Mouse (Mus musculus): ENCODE measurements around the gene Camsap2. TPM values are rescaled to one million over a fixed set of nuclear protein-coding genes. Genes with fewer than 3 reads are reported as not detected.

The Camsap2 gene
- total and polyA plus RNA-seq, 2 experiments: 2.3 to 8.9 TPM

DNA sequence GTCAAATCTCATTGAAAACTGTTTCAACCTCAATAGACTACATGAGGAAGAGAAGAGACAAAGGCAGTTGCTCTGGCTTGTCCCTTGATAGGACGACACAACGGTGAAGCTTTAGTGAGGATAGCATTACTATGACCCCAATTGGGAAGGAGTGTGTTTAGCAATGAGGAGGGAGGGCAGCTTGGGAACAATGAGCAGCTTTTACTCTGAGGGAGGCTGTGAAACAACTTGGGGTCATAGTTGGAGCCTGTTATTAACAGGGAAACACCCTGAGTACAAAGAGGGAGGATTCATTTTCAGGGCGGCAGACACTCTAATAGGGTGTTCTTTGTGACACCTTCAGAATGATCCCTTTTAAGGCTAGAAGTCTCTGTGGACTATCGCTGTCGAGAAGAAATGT, 2.2 kb upstream of the Camsap2 start:
- no peak for TF ChIP-seq POLR2A (IDR thresholded peaks at IDR 0.05; ENCODE audit: extremely low read depth, insufficient read depth, low read length)
- TF ChIP-seq CTCF (IDR thresholded peaks at IDR 0.05; ENCODE audit: low read depth, low read length): no peak
- H3K4me1 ChIP-seq (ENCODE audit: control insufficient read depth, insufficient read depth, low read length): peaks cover 9% of the 10 kb centered on the region
- no peaks in the 10 kb centered on the region for H3K36me3 ChIP-seq (ENCODE audit: control insufficient read depth, insufficient read depth, low read length)
- H3K27me3 ChIP-seq (ENCODE audit: control insufficient read depth, insufficient read depth, low read length): no peaks in the 10 kb centered on the region
- no peak overlapping the region for H3K9ac ChIP-seq (ENCODE audit: low read depth, low read length)
- WGBS: 90% methylated on average over 5 of the region's 5 CpGs
- H3K27ac ChIP-seq (replicated peaks; ENCODE audit: insufficient read depth, low read depth, low read length): no peak overlapping the region
- H3K4me3 ChIP-seq (ENCODE audit: insufficient read depth, low read depth, low read length): no peak overlapping the region
- no peak for DNase-seq (ENCODE audit: extremely low read depth, low read depth, low spot score)
- peaks cover 10% of the 10 kb centered on the region; the same call in 1 of the 2 replicates for H3K79me2 ChIP-seq (ENCODE audit: control insufficient read depth, insufficient read depth, low read length)

GRCm38 (mm10) chr1:136347140-136347539, 1.2 kb upstream of the Camsap2 start:
- Histone ChIP-seq H3K27ac (replicated peaks; ENCODE audit: insufficient read depth, low read depth, low read length) (no peak overlapping the region), H3K27me3 (ENCODE audit: control insufficient read depth, insufficient read depth, low read length) (no peaks in the 10 kb centered on the region), H3K9ac (ENCODE audit: low read depth, low read length) (no peak overlapping the region), H3K4me3 (ENCODE audit: insufficient read depth, low read depth, low read length) (no peak overlapping the region), H3K79me2 (ENCODE audit: control insufficient read depth, insufficient read depth, low read length) (peaks cover 10% of the 10 kb centered on the region; the same call in 1 of the 2 replicates), H3K4me1 (ENCODE audit: control insufficient read depth, insufficient read depth, low read length) (peaks cover 9% of the 10 kb centered on the region), H3K36me3 (ENCODE audit: control insufficient read depth, insufficient read depth, low read length) (no peaks in the 10 kb centered on the region)
- no peak for DNase-seq (ENCODE audit: extremely low read depth, low read depth, low spot score)
- TF ChIP-seq POLR2A (IDR thresholded peaks at IDR 0.05; ENCODE audit: extremely low read depth, insufficient read depth, low read length) (no peak), CTCF (IDR thresholded peaks at IDR 0.05; ENCODE audit: low read depth, low read length) (no peak)
- 80% methylated on average over 4 of the region's 4 CpGs for WGBS

DNA sequence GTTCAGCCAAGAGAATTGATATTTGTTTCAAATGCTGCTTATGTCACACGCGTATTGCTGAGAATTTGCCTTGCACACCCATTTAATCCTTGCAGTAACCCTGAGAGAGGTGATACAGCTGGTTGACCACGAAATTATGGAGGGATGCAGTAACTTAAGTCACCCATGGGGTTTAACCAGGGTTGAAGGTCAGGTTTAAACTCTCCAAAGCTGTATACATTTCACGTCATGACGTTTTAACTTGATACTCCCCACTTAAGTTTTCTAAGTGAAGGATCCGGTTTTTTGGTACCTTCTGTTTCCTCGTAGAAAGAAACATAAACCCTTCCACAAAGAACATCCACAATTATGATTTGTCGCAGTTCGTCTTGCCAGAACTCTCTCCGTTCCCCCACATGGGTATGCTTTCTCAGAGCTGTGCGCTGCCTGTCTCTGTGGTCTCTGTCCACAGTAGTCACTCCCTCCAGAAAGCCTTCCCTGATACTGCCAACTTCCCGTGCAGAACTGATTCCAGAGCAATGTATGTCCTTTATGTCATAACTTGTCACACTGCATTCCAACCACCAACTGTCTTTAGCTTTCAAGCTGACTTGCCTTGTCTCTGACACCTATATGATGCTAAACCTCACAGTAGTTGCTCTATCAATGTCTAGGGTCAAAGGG, 600 bp upstream of the Camsap2 start:
- Histone ChIP-seq H3K4me1 (ENCODE audit: control insufficient read depth, insufficient read depth, low read length) (peaks cover 9% of the 10 kb centered on the region), H3K27ac (replicated peaks; ENCODE audit: insufficient read depth, low read depth, low read length) (no peak overlapping the region), H3K9ac (ENCODE audit: low read depth, low read length) (peak overlapping the region; percentile 49), H3K36me3 (ENCODE audit: control insufficient read depth, insufficient read depth, low read length) (no peaks in the 10 kb centered on the region), H3K4me3 (ENCODE audit: insufficient read depth, low read depth, low read length) (peak overlapping the region; percentile 95), H3K79me2 (ENCODE audit: control insufficient read depth, insufficient read depth, low read length) (peaks cover 11% of the 10 kb centered on the region; the same call in 1 of the 2 replicates), H3K27me3 (ENCODE audit: control insufficient read depth, insufficient read depth, low read length) (no peaks in the 10 kb centered on the region)
- no peak for TF ChIP-seq POLR2A (IDR thresholded peaks at IDR 0.05; ENCODE audit: extremely low read depth, insufficient read depth, low read length)
- no peak for TF ChIP-seq CTCF (IDR thresholded peaks at IDR 0.05; ENCODE audit: low read depth, low read length)
- 8% methylated on average over 12 of the region's 12 CpGs for WGBS
- no peak for DNase-seq (ENCODE audit: extremely low read depth, low read depth, low spot score)

DNA sequence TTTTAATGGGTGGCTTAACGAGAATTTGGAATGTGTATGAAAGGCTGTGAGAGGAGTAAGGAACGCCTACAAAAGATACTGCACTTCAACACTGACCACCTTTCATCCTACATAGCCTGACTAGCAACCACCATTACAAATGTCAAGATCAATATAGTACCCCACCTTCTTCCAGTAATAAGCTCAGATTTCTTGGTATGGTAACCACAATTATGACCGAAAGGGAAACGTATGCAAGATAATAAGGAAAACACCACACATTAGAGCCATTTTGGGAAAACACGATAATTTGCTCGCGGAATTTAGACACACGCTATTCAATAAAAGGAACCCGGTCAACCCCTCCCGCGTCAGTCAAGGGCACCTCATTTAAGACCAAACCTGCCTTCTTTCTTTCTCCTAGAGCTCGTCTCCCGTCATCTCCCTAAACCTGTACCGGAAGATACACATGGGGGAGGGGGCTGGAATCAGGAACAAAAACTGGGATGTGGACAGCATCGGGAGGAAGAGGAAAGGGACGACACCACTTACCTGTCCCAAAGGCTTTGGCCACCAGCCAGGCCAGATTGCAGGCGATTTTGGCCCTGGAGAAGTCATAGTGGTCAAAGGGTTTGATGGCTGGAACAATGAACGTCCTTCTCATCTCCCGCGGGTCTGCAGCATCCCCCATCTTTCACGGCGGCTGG, 993 bp downstream of the Camsap2 start:
- Histone ChIP-seq H3K9ac (ENCODE audit: low read depth, low read length) (peak overlapping the region; percentile 96), H3K27ac (replicated peaks; ENCODE audit: insufficient read depth, low read depth, low read length) (no peak overlapping the region), H3K4me3 (ENCODE audit: insufficient read depth, low read depth, low read length) (peak overlapping the region; percentile 95), H3K79me2 (ENCODE audit: control insufficient read depth, insufficient read depth, low read length) (peaks cover 19% of the 10 kb centered on the region; the same call in 1 of the 2 replicates), H3K36me3 (ENCODE audit: control insufficient read depth, insufficient read depth, low read length) (no peaks in the 10 kb centered on the region), H3K27me3 (ENCODE audit: control insufficient read depth, insufficient read depth, low read length) (no peaks in the 10 kb centered on the region), H3K4me1 (ENCODE audit: control insufficient read depth, insufficient read depth, low read length) (peaks cover 9% of the 10 kb centered on the region)
- 2% methylated on average over 22 of the region's 22 CpGs for WGBS
- peak; percentile 46 for DNase-seq (ENCODE audit: extremely low read depth, low read depth, low spot score)
- TF ChIP-seq CTCF (IDR thresholded peaks at IDR 0.05; ENCODE audit: low read depth, low read length) (no peak), POLR2A (IDR thresholded peaks at IDR 0.05; ENCODE audit: extremely low read depth, insufficient read depth, low read length) (no peak)

DNA sequence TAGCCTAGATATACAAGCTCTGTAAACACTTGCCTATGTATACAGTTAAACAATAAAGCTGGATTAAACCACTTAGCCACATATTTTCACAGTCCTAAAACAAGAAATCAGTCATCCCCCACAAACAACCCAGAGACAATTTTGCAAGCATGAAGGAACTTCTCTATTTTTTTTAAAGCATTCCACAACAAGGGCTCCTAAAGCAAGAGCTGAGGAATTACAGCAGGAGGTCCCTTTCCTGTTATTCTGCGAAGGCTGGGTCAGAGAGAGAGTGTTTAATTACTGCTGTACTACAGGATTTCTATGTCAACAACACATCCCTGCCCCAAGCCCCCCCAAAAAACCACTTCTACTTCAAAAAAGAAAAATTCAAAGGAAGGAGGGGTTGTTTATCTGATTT, 1.6 kb downstream of the Camsap2 start:
- H3K36me3 ChIP-seq (ENCODE audit: control insufficient read depth, insufficient read depth, low read length): no peaks in the 10 kb centered on the region
- H3K4me3 ChIP-seq (ENCODE audit: insufficient read depth, low read depth, low read length): no peak overlapping the region
- TF ChIP-seq CTCF (IDR thresholded peaks at IDR 0.05; ENCODE audit: low read depth, low read length) (no peak), POLR2A (IDR thresholded peaks at IDR 0.05; ENCODE audit: extremely low read depth, insufficient read depth, low read length) (no peak)
- H3K79me2 ChIP-seq (ENCODE audit: control insufficient read depth, insufficient read depth, low read length): peaks cover 19% of the 10 kb centered on the region; the same call in 1 of the 2 replicates
- no peak overlapping the region for H3K27ac ChIP-seq (replicated peaks; ENCODE audit: insufficient read depth, low read depth, low read length)
- DNase-seq (ENCODE audit: extremely low read depth, low read depth, low spot score): no peak
- no peaks in the 10 kb centered on the region for H3K27me3 ChIP-seq (ENCODE audit: control insufficient read depth, insufficient read depth, low read length)
- H3K9ac ChIP-seq (ENCODE audit: low read depth, low read length): no peak overlapping the region
- H3K4me1 ChIP-seq (ENCODE audit: control insufficient read depth, insufficient read depth, low read length): peaks cover 9% of the 10 kb centered on the region
- WGBS: 31% methylated on average over 1 of the region's 1 CpGs

DNA sequence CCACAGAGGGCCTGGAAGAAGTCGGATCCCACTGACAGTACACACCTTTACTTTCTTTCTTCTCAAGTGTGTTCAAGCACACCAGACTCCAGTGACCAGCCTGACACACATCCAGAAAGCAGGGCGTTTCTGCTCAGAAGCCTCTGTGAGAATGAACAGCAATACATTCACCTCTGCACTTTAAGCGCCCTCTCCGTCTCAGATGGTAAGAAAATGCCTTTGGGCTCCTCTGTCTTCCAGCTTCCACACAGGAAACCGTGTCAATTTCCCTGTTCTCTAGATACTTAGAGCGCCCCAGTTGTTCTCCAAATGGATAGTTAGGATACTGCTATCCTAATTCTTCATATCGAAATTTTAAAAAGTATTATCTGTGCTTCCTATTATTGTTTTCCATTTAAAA, 2.2 kb downstream of the Camsap2 start:
- Histone ChIP-seq H3K4me1 (ENCODE audit: control insufficient read depth, insufficient read depth, low read length) (peaks cover 9% of the 10 kb centered on the region), H3K9ac (ENCODE audit: low read depth, low read length) (no peak overlapping the region), H3K36me3 (ENCODE audit: control insufficient read depth, insufficient read depth, low read length) (no peaks in the 10 kb centered on the region), H3K4me3 (ENCODE audit: insufficient read depth, low read depth, low read length) (no peak overlapping the region), H3K79me2 (ENCODE audit: control insufficient read depth, insufficient read depth, low read length) (peaks cover 19% of the 10 kb centered on the region; the same call in 1 of the 2 replicates), H3K27ac (replicated peaks; ENCODE audit: insufficient read depth, low read depth, low read length) (no peak overlapping the region), H3K27me3 (ENCODE audit: control insufficient read depth, insufficient read depth, low read length) (no peaks in the 10 kb centered on the region)
- TF ChIP-seq POLR2A (IDR thresholded peaks at IDR 0.05; ENCODE audit: extremely low read depth, insufficient read depth, low read length) (no peak), CTCF (IDR thresholded peaks at IDR 0.05; ENCODE audit: low read depth, low read length) (no peak)
- WGBS: 57% methylated on average over 7 of the region's 7 CpGs
- DNase-seq (ENCODE audit: extremely low read depth, low read depth, low spot score): no peak

Data from liver, adult 2 months (tissue).